Mouse (Mus musculus) embryonic facial prominence, embryonic 11.5 days (tissue): ENCODE results near the gene Tbc1d8. TPM values are rescaled to one million over a fixed set of nuclear protein-coding genes. Genes with fewer than 3 reads are reported as not detected.

Experiments
- ATAC-seq: fragments of 200-750 bp; cut with Nextera tagmentation; replicated peaks from 2 replicates; pipeline ENCODE4 v1.8.0; 2017; ENCODE audit warnings: low read depth; ENCODE audit not compliant: insufficient number of reproducible peaks, low FRiP score, low TSS enrichment
- DNase-seq: peaks from one replicate; pipeline ENCODE4 v3.0.0-alpha.2; 2015; ENCODE audit warnings: low spot score
- H3K27ac ChIP-seq: fragments of 300-500 bp; sonication (generic); replicated peaks from 2 replicates; pipeline ENCODE4 v1.5.1; 2014; ENCODE audit warnings: mild to moderate bottlenecking, low read depth, low read length, control low read depth
- H3K27me3 ChIP-seq: fragments of 300-500 bp; sonication (generic); 2 replicates; pipeline ENCODE4 v1.6.1; 2014; ENCODE audit warnings: mild to moderate bottlenecking, low read length, moderate library complexity, mixed read lengths; ENCODE audit not compliant: control insufficient read depth, insufficient read depth
- H3K36me3 ChIP-seq: fragments of 300-500 bp; sonication (generic); replicated peaks from 2 replicates; pipeline ENCODE4 v1.6.1; 2014; ENCODE audit warnings: low read depth, mild to moderate bottlenecking, low read length, moderate library complexity, mixed read lengths; ENCODE audit not compliant: control insufficient read depth, insufficient read depth
- H3K4me1 ChIP-seq: fragments of 300-500 bp; sonication (generic); 2 replicates; pipeline ENCODE4 v1.6.1; 2014; ENCODE audit warnings: low read length, mixed read lengths; ENCODE audit not compliant: control insufficient read depth, insufficient read depth
- H3K4me2 ChIP-seq: fragments of 300-500 bp; sonication (generic); 2 replicates; pipeline ENCODE4 v1.6.1; 2014; ENCODE audit warnings: low read depth, mild to moderate bottlenecking, control low read depth, low read length, moderate library complexity
- H3K4me3 ChIP-seq: fragments of 300-500 bp; sonication (generic); 2 replicates; pipeline ENCODE4 v1.5.1; 2014; ENCODE audit warnings: low read depth, low read length, control low read depth
- H3K9ac ChIP-seq: fragments of 300-500 bp; sonication (generic); replicated peaks from 2 replicates; pipeline ENCODE4 v1.6.1; 2014; ENCODE audit warnings: mild to moderate bottlenecking, control low read depth, low read length
- H3K9me3 ChIP-seq: fragments of 300-500 bp; sonication (generic); replicated peaks from 2 replicates; pipeline ENCODE4 v1.6.1; 2016; ENCODE audit warnings: mild to moderate bottlenecking, low read length, inconsistent platforms, mixed read lengths; ENCODE audit not compliant: control insufficient read depth
- WGBS: fragments of 180-500 bp; shearing (Covaris S2); extraction: QIAGEN DNeasy Blood & Tissue Kit; methylation state at CpG from one replicate; pipeline ENCODE4 v1.1.7; 2014; 5-methylcytosine and 5-hydroxymethylcytosine counted together
- polyA plus RNA-seq: library from polyadenylated mRNA; unstranded; fragments of >200 nt; fragmentation: Nextera tagmentation; extraction: Ambion mirVana; gene quantifications from 2 replicates; pipeline ENCODE4 v1.2.1, GENCODE M21; 2014

Gene Tbc1d8
- polyA plus RNA-seq, 1 experiment from 2014 or later, result 4.6 TPM

DNA sequence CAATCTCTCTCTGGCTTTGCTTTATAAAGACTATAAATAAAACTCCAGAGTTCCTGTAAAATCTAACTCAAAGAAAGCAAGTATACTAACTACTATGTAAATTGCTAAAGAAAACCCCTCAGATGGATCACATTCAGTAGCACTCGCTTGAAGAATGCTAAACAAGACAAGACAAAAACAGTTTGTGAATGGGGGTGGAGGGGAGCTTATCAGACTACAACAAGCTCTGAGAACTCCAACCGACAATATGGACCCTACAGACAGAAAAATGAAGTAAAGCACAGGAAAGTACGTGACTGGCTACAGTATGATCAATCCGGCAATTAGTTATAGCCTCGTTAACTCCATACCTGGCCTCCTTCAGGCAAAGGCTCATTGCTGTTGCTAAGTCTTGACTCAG, 18.1 kb downstream of the Tbc1d8 start:
- Histone ChIP-seq H3K4me3 (no peak overlapping the region), H3K27ac (no peak overlapping the region), H3K27me3 (no peaks in the 10 kb centered on the region), H3K36me3 (no peaks in the 10 kb centered on the region), H3K9me3 (no peaks in the 10 kb centered on the region), H3K9ac (no peak overlapping the region), H3K4me1 (no peaks in the 10 kb centered on the region), H3K4me2 (no peak overlapping the region)
- DNase-seq (no peak), ATAC-seq (no peak)
- 75% methylated on average over 5 of the region's 5 CpGs for WGBS

DNA sequence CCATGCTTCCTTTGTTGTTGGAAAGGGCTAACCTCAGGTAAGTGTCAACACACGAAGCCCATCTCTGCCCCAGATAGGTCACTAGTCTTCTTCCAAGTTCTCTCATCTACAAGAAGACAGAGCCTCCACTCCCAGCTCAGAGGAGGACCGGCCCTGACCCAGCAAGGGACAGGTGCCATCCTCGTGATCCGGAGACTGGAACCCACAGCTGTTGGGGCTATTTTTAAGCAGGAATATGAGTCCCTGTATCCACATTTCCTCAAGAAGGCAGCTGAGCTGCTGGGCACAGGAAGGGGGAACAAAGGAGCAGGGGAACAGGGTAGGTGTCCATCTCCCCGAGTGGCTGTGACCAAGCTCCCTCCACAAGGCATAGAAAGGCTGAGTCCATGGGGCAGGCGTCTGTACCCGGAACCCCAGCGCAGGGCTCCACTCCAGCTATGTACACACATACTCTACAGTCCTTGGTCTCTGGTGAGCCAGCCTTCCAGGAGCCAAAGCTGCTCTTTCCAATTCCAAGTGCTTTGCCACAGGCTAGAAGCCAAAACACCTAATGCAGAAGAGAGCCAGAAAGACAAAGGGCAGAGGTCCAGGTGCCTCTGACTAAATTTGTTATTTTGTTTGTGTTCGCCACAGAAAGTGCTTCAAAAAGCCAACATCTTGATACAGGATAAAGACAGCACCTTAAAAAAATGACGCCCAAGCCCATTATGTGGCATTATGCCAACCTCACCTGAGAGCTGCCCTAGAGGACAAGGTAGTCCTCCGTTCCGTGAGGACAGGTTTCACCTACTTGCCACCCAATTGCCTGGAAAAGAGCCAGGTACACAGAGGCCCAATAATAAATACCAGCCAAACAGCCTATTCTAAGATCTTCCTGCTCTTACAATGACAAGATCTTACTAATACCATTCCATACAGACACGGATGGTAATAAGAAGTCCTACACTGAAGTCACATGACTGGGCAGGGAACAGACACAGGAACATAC, 20.4 kb downstream of the Tbc1d8 start:
- no peaks in the 10 kb centered on the region for H3K4me1 ChIP-seq
- H3K27ac ChIP-seq, result no peak overlapping the region
- H3K36me3 ChIP-seq, result no peaks in the 10 kb centered on the region
- DNase-seq (no peak), ATAC-seq (no peak)
- H3K27me3 ChIP-seq, result no peaks in the 10 kb centered on the region
- H3K9ac ChIP-seq, result no peak overlapping the region
- H3K9me3 ChIP-seq, result no peaks in the 10 kb centered on the region
- no peak overlapping the region for H3K4me3 ChIP-seq
- 88% methylated on average over 13 of the region's 13 CpGs for WGBS
- no peak overlapping the region for H3K4me2 ChIP-seq

DNA sequence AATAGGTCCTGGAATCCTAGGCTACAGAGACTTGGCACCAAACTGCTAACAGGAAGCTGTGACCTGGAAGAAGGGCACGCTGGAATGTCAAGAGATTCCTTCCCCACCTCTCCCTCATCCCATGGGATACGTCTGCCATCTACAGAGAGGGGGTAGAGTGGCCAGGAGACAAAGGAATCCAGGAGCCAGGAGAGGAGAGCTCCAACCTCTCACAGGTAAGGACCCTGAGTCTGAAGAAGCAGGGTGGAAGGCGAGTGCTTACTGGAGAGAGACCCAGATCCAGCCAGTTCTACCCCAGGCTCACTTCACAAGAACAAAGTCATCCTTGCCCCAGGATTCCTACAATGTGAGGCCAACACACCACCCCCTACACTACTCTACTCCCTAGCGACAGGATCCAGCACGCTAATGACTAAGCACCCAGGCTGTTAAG, 22.1 kb downstream of the Tbc1d8 start:
- WGBS, result 79% methylated on average over 5 of the region's 5 CpGs
- Histone ChIP-seq H3K4me2 (no peak overlapping the region), H3K9me3 (no peaks in the 10 kb centered on the region), H3K36me3 (no peaks in the 10 kb centered on the region), H3K27ac (no peak overlapping the region), H3K9ac (no peak overlapping the region), H3K4me3 (no peak overlapping the region), H3K27me3 (no peaks in the 10 kb centered on the region), H3K4me1 (no peaks in the 10 kb centered on the region)
- ATAC-seq (no peak), DNase-seq (no peak)

DNA sequence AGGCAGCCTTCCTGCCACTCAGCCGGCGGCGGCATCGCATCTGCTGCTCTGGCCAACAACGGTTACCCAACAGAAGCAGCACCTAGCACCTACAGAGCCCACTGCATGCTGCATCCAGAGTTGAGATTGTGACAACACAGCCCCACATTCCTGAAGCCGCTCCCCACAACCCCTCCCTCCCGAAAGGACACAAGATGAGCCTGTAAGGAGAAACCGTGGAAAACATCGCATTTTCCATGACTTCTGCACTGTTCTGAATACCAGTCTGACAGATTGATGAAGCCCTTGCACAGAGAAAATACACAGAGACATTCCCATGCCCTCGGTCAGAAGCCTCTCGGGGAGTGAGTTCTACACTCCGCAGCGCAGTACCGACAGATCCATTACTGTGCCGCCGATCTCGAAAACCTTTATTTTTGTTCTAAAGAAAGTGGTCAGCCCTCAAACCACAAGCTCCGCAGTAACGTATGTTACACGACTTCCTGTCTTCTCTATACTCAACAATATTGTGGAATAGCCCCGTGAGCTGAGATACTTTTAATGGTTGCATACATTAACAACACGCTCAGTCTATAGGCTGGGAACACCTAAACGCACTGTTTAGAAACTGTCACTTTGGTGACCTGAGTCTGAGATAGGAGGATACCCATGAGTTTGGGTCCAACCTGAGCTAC, 23.1 kb downstream of the Tbc1d8 start:
- no peaks in the 10 kb centered on the region for H3K36me3 ChIP-seq
- H3K4me2 ChIP-seq, result no peak overlapping the region
- H3K9ac ChIP-seq, result no peak overlapping the region
- DNase-seq (no peak), ATAC-seq (no peak)
- H3K9me3 ChIP-seq, result no peaks in the 10 kb centered on the region
- 85% methylated on average over 23 of the region's 23 CpGs for WGBS
- H3K27ac ChIP-seq, result no peak overlapping the region
- no peaks in the 10 kb centered on the region for H3K4me1 ChIP-seq
- H3K4me3 ChIP-seq, result no peak overlapping the region
- H3K27me3 ChIP-seq, result no peaks in the 10 kb centered on the region

DNA sequence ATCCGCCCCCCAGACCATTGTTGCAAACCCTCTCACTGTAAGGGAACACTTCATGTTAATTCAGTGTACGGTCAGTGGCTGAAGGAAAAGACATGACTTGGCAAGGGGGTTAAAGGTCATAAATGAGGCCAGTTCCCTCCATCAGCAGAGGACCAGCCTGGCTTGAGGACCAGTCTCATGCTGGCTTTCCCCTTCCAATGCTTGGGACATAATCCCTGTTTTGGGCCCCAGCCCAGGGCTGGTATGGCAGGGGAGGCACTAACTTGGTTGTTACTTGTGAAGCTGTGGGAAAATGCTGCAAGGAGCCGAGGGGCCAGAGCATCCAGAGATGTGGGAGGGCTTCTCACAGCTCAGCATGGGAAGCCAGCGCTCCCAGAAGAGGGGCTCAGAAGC, 23.8 kb downstream of the Tbc1d8 start:
- whole genome bisulfite sequencing, result 72% methylated on average over 4 of the region's 4 CpGs

DNA sequence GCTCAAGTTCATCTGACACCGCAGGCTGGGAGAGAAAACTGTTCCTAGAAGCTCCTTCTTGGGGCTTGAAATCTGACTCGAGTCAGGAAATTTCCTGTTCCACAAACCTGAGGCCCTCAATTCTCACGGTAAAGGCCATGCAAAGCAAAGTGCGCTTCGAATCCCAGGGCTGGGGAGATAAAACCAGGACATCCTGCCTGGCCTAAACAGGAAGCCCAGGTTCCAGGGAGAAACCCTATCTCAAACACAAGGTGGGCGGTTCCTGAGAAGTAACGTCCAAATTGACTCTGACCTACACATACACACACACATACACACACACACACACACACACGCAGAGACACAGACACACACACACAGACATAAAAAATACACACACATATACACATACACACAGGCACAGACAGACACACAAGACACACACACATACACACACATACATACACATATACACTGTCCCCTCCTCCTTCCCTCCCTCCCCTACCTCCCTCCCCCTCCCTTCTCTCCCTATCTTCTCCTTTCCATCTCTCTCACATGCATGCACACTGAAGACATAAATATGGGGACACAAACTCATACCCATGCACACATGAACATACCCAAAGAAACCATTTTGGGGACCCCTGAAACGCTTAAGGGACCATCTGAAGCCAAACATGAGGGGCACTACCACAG, 24.3 kb downstream of the Tbc1d8 start:
- H3K27me3 ChIP-seq, result no peaks in the 10 kb centered on the region
- H3K9ac ChIP-seq, result no peak overlapping the region
- no peak overlapping the region for H3K4me3 ChIP-seq
- H3K4me2 ChIP-seq, result no peak overlapping the region
- H3K9me3 ChIP-seq, result no peaks in the 10 kb centered on the region
- WGBS, result 72% methylated on average over 9 of the region's 9 CpGs
- H3K27ac ChIP-seq, result no peak overlapping the region
- ATAC-seq, result no peak
- no peak for DNase-seq
- no peaks in the 10 kb centered on the region for H3K36me3 ChIP-seq
- no peaks in the 10 kb centered on the region for H3K4me1 ChIP-seq

More for the DNA sequence above, 23.8 kb downstream of the Tbc1d8 start:
- no peaks in the 10 kb centered on the region for H3K27me3 ChIP-seq
- no peak overlapping the region for H3K27ac ChIP-seq
- no peaks in the 10 kb centered on the region for H3K4me1 ChIP-seq
- no peaks in the 10 kb centered on the region for H3K9me3 ChIP-seq
- H3K4me2 ChIP-seq, result no peak overlapping the region
- ATAC-seq, result no peak
- no peak overlapping the region for H3K9ac ChIP-seq
- no peaks in the 10 kb centered on the region for H3K36me3 ChIP-seq
- DNase-seq, result no peak
- H3K4me3 ChIP-seq, result no peak overlapping the region

DNA sequence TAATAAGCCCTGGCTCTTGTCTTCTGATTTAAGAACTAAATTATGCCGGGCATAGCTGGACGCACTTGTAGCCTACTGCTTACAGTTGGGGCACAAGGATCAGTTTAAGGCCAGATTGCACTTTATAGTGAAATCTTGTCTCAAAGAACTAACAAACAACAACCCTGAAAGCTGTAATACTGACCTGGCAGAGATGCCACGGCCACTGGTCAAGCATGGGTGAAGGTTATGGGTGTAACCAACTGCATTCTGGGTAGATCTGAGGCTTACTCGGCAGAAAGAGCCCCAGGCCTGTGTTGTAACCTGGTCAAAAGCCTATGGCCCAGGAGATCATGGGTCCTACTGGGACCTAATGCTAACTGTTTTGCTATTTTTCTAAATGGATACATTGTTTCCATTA, 26.4 kb downstream of the Tbc1d8 start:
- Histone ChIP-seq H3K27ac (no peak overlapping the region), H3K4me3 (no peak overlapping the region)
- WGBS, result 85% methylated on average over 4 of the region's 4 CpGs

More for the DNA sequence above, 26.4 kb downstream of the Tbc1d8 start:
- Histone ChIP-seq H3K9ac (no peak overlapping the region), H3K4me2 (no peak overlapping the region), H3K4me1 (no peaks in the 10 kb centered on the region), H3K9me3 (no peaks in the 10 kb centered on the region), H3K36me3 (no peaks in the 10 kb centered on the region), H3K27me3 (no peaks in the 10 kb centered on the region)
- ATAC-seq (no peak), DNase-seq (no peak)
